Mouse (Mus musculus): ENCODE measurements around the gene Gm45208. TPM values are rescaled to one million over a fixed set of nuclear protein-coding genes. Genes with fewer than 3 reads are reported as not detected.
A peak's percentile ranks its signal among the peaks of the same experiment; 100 is the strongest.

Gene Gm45208
- polyA plus RNA-seq, 1 experiment from 2014 or later, result not detected

DNA sequence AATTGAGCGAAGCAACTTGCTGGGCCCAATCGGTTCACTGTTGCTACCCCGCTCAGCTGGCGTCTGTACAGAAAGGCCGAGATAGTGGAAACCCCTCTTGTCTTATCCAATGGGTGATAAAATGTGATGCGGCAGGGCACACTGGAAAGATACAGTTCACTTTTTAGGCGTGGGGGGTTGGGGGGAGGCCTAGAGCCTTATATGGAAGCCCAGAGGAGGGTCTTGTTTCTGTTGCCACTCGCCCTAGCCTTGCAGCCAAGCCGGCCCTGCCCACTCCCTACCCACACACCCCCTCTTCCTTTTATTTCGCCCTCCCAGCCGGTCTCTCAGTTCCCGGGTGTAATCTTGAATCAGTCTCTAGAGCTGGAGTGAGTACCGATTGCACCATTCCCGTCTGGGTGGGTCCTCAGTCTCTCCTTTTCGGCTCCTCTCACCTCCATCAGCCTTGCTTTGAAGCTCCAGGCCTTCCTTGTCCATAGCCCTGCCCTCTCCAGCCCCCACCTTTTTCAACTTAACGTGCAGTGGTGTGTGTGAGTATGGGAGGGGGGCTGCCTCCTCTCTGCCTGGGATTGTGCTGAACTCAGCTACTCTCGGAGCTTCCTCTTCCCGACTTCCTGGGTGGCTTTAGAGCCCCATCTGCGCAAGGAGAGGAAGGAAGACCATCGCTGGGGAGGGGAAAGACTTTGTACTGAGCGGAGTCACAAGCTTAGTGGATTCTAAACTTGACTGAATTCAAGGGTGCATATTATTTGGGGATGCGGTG, 41.8 kb downstream of the Gm45208 start:
- Histone ChIP-seq H3K9me3 (replicated peaks) (no peaks in the 10 kb centered on the region), H3K4me1 (peaks cover 22% of the 10 kb centered on the region), H3K27me3 (ENCODE audit: low read depth, poor library complexity, severe bottlenecking) (no peaks in the 10 kb centered on the region), H3K36me3 (peaks cover 25% of the 10 kb centered on the region), H3K4me3 (peak overlapping the region; percentile 71), H3K27ac (no peak overlapping the region)
- peak; percentile 46 for DNase-seq (ENCODE audit: low spot score)
- 14% methylated on average over 22 of the region's 22 CpGs for WGBS

DNA sequence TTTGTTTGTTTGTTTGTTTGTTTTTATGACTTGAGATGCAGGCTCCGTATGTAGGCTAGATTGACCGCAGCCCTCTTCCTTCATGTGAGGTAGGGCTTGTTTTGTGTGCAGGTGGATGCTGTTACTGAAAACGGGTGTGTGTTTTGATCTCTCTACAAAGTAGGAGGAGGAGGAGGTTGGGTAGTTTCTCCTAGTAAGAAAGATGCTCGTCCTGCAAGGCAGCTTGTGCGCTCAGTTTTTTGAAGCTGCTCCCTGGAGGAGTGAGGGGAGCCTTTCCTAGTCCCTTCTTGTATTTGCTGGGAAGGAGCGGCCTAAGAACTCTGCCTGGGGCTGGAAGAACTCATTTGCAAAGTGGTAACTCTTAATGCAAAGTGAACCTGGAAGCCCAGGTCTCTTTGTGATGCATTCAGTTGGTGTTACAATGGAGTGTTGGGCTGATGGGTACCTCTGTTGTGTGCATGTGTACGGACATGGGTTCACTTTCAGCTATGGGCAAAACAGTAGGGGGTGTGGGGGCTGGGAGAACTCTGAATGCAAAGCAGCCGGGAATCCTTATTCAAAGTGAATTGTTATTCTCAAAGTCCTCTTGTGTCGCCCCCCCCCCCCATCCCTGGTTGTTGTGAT, 42.7 kb downstream of the Gm45208 start:
- WGBS, result 23% methylated on average over 9 of the region's 9 CpGs
- Histone ChIP-seq H3K27ac (no peak overlapping the region), H3K4me3 (peak overlapping the region; percentile 71), H3K27me3 (ENCODE audit: low read depth, poor library complexity, severe bottlenecking) (no peaks in the 10 kb centered on the region), H3K36me3 (peaks cover 34% of the 10 kb centered on the region), H3K4me1 (peaks cover 22% of the 10 kb centered on the region), H3K9me3 (replicated peaks) (no peaks in the 10 kb centered on the region)
- no peak for DNase-seq (ENCODE audit: low spot score)

DNA sequence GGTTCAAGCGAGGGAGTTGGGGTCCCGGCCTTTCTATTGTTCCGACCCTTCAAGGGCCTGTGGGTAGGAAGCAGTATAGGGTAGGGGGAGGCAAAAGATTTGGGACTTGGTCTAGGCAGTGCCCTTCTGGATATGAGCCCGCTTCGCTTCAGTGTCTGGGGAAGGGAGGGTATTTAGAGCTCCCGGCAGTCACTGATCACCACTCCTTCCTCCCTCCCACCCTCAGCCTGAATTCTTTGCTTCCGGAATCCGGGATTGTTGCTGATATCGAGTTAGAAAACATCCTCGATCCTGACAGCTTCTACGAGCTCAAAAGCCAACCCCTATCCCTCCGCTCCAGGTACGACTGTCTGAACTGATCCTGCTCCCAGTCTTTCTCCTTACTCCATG, 43.2 kb downstream of the Gm45208 start:
- no peaks in the 10 kb centered on the region for H3K27me3 ChIP-seq (ENCODE audit: low read depth, poor library complexity, severe bottlenecking)
- H3K4me1 ChIP-seq, result peaks cover 22% of the 10 kb centered on the region
- DNase-seq (ENCODE audit: low spot score), result no peak
- H3K9me3 ChIP-seq (replicated peaks), result no peaks in the 10 kb centered on the region
- peaks cover 39% of the 10 kb centered on the region for H3K36me3 ChIP-seq
- no peak overlapping the region for H3K27ac ChIP-seq
- peak overlapping the region; percentile 71 for H3K4me3 ChIP-seq
- 25% methylated on average over 12 of the region's 13 CpGs for WGBS

DNA sequence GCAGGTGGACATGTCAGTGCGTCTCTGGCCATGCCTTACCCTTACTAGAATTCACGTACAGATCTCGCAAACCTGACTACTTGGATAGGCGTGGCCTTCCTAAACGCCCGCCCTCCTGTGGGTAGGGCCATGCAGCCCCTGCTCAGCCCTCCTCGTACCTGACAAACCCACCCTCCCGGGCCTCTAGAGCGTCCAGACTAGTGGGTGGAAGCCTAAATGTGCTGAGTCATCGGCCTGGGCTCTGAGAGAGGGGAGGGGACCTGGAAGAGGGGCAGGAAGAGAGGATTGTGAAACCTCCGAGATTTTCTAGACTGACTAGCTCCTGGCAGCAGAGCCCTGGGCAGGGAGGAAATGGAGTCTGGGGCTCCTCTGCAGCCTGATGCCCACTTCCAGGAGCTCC, 43.7 kb downstream of the Gm45208 start:
- H3K36me3 ChIP-seq, result peaks cover 44% of the 10 kb centered on the region
- no peak overlapping the region for H3K27ac ChIP-seq
- no peaks in the 10 kb centered on the region for H3K27me3 ChIP-seq (ENCODE audit: low read depth, poor library complexity, severe bottlenecking)
- no peaks in the 10 kb centered on the region for H3K9me3 ChIP-seq (replicated peaks)
- peak; percentile 35 for DNase-seq (ENCODE audit: low spot score)
- H3K4me1 ChIP-seq, result peaks cover 22% of the 10 kb centered on the region
- 10% methylated on average over 11 of the region's 11 CpGs for WGBS
- H3K4me3 ChIP-seq, result peak overlapping the region; percentile 71

DNA sequence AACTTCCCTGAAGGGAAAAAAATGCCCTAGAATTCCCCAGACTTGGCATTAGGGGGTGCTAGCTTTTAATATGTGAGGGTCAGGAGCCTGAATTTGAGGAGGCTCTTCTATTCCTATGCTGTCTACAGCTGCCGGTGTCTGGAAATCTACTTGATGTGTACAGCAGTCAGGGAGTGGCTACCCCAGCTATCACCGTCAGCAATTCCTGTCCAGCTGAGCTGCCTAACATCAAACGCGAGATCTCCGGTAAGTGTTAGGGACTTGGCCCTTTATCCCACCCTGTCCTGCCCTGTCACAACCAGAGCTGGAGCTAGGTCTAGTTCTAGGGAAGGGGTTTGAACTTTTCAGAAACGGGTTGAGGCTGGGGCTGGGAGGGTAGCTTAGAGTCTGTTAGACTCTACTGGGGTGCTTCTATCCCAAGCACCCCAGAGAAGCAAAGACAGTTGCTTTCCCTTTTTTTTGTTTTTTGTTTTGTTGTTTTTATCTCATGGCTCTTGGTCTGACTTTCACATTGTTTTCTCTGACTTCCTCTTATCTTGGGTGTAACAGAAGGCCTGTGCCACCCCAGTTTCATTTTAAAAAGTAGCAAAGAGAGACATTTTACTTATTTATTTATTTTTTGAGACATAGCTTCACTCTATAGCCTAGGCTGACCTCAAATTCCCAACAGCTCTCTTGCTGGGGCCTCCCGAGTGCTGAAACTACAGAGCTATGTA, 47.4 kb downstream of the Gm45208 start:
- WGBS, result 94% methylated on average over 7 of the region's 7 CpGs
- Histone ChIP-seq H3K4me3 (no peak overlapping the region), H3K27ac (no peak overlapping the region), H3K27me3 (ENCODE audit: low read depth, poor library complexity, severe bottlenecking) (no peaks in the 10 kb centered on the region), H3K4me1 (peaks cover 15% of the 10 kb centered on the region), H3K36me3 (peaks cover 77% of the 10 kb centered on the region), H3K9me3 (replicated peaks) (no peaks in the 10 kb centered on the region)
- DNase-seq (ENCODE audit: low spot score), result no peak

DNA sequence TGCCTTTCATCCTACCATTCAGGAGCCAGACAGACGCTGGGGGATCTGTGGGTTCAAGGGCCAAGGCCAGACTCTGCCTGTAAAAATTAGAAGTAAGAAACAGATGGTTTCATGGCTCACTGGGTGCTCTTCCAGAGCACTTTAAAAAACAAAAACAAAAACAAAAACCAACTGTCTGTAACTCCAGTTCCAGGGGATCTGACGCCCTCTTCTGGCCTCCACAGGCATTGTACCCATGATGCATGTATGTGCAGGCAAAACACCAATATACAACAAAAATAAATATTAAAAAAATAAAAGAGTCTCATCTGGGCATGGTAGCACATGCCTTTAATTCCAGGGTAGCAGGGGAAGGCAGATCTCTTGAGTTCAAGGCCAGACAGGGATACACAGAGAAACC, 50.7 kb downstream of the Gm45208 start:
- Histone ChIP-seq H3K36me3 (peaks cover 65% of the 10 kb centered on the region), H3K27me3 (ENCODE audit: low read depth, poor library complexity, severe bottlenecking) (no peaks in the 10 kb centered on the region), H3K27ac (no peak overlapping the region), H3K4me1 (no peaks in the 10 kb centered on the region), H3K4me3 (no peak overlapping the region), H3K9me3 (replicated peaks) (no peaks in the 10 kb centered on the region)
- WGBS, result 43% methylated on average over 2 of the region's 2 CpGs
- no peak for DNase-seq (ENCODE audit: low spot score)

DNA sequence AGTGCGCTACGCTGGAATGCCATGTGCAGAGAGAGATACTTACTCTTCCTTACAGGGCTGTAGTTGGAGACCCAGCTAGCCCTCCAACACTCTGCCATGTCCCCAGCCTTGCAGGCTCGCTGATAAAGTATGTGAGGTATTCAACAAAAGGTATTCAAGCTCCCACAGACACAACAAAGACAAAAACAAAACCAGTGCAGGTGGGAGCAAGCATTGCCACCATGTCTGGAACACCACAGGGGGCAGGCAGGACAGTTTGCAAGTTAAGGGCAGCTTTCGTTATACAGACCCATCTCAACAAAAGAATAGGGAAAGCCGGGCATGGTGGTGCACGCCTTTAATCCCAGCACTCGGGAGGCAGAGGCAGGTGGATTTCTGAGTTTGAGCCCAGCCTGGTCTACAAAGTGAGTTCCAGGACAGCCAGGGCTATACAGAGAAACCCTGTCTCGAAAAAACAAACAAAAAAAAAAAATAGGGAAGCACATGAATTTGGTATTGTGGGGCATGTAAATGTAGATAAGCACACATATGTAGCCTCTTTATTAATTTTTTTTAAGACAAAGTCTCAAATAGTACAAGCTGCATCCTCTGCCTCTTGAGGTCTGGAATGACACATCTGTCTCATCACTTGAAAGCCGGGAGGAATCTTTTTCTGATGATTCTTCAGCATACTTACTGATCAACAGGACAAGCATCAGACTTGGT, 53.6 kb downstream of the Gm45208 start:
- DNase-seq (ENCODE audit: low spot score), result no peak
- Histone ChIP-seq H3K36me3 (peaks cover 37% of the 10 kb centered on the region), H3K4me1 (no peaks in the 10 kb centered on the region), H3K4me3 (no peak overlapping the region), H3K27me3 (ENCODE audit: low read depth, poor library complexity, severe bottlenecking) (no peaks in the 10 kb centered on the region), H3K27ac (no peak overlapping the region), H3K9me3 (replicated peaks) (no peaks in the 10 kb centered on the region)
- WGBS, result 82% methylated on average over 9 of the region's 9 CpGs

DNA sequence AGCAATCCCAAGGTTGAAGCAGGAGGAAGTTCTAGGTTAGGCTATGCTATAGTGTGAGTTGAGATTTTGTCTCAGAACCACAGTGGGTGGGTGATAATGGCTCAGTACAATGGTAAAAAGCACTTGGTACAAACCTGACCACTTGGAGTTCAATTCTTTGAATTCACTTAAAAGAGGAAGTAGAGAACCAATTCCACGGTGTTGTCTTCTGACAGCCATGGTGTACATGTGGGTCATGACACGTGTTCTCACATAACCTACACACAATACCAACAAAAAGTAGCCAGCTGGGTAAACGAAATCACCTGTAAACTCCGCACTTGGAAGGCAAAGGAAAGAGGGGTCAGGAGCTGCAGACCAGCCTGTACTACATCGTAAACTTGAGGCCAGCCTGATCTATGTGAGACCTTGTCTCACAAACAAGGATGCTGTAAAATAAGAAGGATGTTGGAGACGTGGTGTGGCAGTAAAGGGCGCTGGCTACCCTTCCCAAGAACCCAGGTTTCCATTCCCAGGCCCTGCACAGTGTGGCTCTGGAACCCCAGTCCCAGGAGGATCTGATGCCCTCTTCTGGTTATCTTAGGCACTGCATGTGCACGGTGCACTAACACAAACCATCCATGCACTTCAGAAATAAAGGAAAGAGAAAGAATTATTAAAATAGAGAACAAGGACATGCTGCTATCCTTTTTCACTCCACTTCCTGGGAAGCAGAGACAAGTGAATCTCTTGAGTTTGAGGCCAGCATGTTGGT, 54.5 kb downstream of the Gm45208 start:
- Histone ChIP-seq H3K36me3 (peaks cover 28% of the 10 kb centered on the region), H3K27ac (no peak overlapping the region), H3K27me3 (ENCODE audit: low read depth, poor library complexity, severe bottlenecking) (no peaks in the 10 kb centered on the region), H3K9me3 (replicated peaks) (no peaks in the 10 kb centered on the region), H3K4me3 (no peak overlapping the region), H3K4me1 (no peaks in the 10 kb centered on the region)
- 54% methylated on average over 8 of the region's 8 CpGs for WGBS
- DNase-seq (ENCODE audit: low spot score), result peak; percentile 62

DNA sequence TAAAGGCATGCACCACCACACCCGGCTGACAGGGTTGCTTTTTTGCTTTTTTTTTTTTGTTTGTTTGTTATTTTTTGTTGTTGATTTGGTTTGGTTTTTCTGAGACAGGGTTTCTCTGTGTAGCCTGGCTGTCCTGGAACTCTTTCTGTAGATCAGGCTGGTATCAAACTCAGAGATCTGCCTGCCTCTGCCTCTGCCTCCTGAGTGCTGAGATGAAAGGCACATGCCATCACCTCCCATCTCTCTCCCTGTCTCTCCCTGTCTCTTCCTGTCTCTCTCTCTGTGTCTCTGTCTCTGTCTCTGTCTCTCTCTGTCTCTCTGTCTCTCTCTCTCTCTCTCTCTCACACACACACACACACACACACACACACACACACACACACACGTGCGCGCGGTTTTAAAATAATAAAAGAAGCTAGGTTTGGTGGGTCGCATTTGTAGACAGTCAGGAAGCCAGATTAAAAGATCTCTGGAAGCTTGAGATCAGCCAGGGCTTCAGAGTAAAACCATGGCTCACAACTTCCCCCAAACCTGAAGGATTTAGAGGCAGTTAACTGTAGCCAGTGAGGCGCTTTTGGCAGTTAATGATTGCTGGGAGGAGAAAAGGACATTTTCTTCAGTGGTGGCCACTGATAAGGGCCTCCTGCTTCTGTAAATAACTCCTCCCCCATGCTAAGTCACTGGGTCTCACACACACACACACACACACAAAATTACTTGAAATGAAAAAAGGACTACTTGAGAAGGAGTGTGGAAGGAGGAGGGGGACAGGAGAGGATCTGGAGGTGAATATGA, 56.6 kb downstream of the Gm45208 start:
- H3K27me3 ChIP-seq (ENCODE audit: low read depth, poor library complexity, severe bottlenecking), result no peaks in the 10 kb centered on the region
- no peak overlapping the region for H3K4me3 ChIP-seq
- no peak overlapping the region for H3K27ac ChIP-seq
- no peaks in the 10 kb centered on the region; the same call in 1 of the 2 replicates for H3K9me3 ChIP-seq (replicated peaks)
- no peaks in the 10 kb centered on the region for H3K4me1 ChIP-seq
- WGBS, result 69% methylated on average over 7 of the region's 7 CpGs
- DNase-seq (ENCODE audit: low spot score), result no peak
- H3K36me3 ChIP-seq, result peaks cover 11% of the 10 kb centered on the region

DNA sequence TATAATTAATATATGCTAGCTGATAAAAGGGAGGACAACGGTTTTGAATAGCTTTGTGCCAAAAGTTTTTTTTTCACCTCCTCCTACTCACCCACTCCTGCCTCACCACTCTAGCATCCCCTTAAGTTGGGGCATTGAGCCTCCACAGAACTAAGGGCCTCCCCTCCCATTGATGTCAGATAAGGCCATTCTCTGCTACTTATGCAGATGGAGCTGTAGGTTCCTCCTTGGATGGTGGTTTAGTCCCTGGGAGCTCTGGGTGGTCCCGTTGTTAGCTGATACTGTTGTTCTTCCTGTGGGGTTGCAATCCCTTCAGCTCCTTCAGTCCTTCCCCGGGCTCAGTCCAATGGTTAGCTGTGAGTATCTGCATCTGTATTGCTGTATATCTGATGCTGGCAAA, 57.2 kb downstream of the Gm45208 start:
- Histone ChIP-seq H3K4me1 (no peaks in the 10 kb centered on the region), H3K27me3 (ENCODE audit: low read depth, poor library complexity, severe bottlenecking) (no peaks in the 10 kb centered on the region), H3K27ac (no peak overlapping the region), H3K9me3 (replicated peaks) (no peaks in the 10 kb centered on the region; the same call in 1 of the 2 replicates), H3K4me3 (no peak overlapping the region), H3K36me3 (peaks cover 5% of the 10 kb centered on the region; the same call in 1 of the 2 replicates)
- DNase-seq (ENCODE audit: low spot score), result no peak
- 15% methylated on average over 3 of the region's 3 CpGs for WGBS

Measured in limb, embryonic 10.5 days (tissue).